Mouse (Mus musculus) midbrain, embryonic 14.5 days (tissue): ENCODE results near the gene Kdelr3. TPM values are rescaled to one million over a fixed set of nuclear protein-coding genes. Genes with fewer than 3 reads are reported as not detected.

Source experiments
- ATAC-seq: fragments of 200-750 bp; cut with Nextera tagmentation; 2 replicates; pipeline ENCODE4 v1.8.0; 2017; ENCODE audit warnings: moderate number of reproducible peaks, moderate library complexity; ENCODE audit not compliant: low FRiP score, low TSS enrichment
- DNase-seq: peaks from one replicate; pipeline ENCODE4 v3.0.0-alpha.2; 2015
- H3K27ac ChIP-seq: fragments of 300-500 bp; sonication (generic); replicated peaks from 2 replicates; pipeline ENCODE4 v1.5.1; 2014; ENCODE audit warnings: mild to moderate bottlenecking, low read depth, low read length, moderate library complexity
- H3K27me3 ChIP-seq: fragments of 300-500 bp; sonication (generic); 2 replicates; pipeline ENCODE4 v1.6.1; 2014; ENCODE audit warnings: low read length, control low read depth, mixed read lengths; ENCODE audit not compliant: control insufficient read depth, insufficient read depth
- H3K36me3 ChIP-seq: fragments of 300-500 bp; sonication (generic); 2 replicates; pipeline ENCODE4 v1.6.1; 2014; ENCODE audit warnings: low read length, control low read depth; ENCODE audit not compliant: control insufficient read depth, insufficient read depth
- H3K4me1 ChIP-seq: fragments of 300-500 bp; sonication (generic); 2 replicates; pipeline ENCODE4 v1.6.1; 2014; ENCODE audit warnings: mild to moderate bottlenecking, antibody characterized with exemption, low read length, control low read depth; ENCODE audit not compliant: control insufficient read depth, insufficient read depth
- H3K4me2 ChIP-seq: fragments of 300-500 bp; sonication (generic); 2 replicates; pipeline ENCODE4 v1.6.1; 2014; ENCODE audit warnings: mild to moderate bottlenecking, low read length, moderate library complexity
- H3K4me3 ChIP-seq: fragments of 300-500 bp; sonication (generic); replicated peaks from 2 replicates; pipeline ENCODE4 v1.5.1; 2014; ENCODE audit warnings: low read depth, low read length
- H3K9ac ChIP-seq: fragments of 300-500 bp; sonication (generic); replicated peaks from 2 replicates; pipeline ENCODE4 v1.6.1; 2014; ENCODE audit warnings: mild to moderate bottlenecking, low read length, moderate library complexity
- H3K9me3 ChIP-seq: fragments of 300-500 bp; sonication (generic); 2 replicates; pipeline ENCODE4 v1.6.1; 2016; ENCODE audit warnings: low read length, control low read depth, mixed read lengths; ENCODE audit not compliant: control insufficient read depth
- WGBS: fragments of 180-500 bp; shearing (Covaris S2); extraction: QIAGEN DNeasy Blood & Tissue Kit; methylation state at CpG from one replicate; pipeline ENCODE4 v1.1.7; 2014; 5-methylcytosine and 5-hydroxymethylcytosine counted together
- microRNA-seq: library from miRNA; unstranded; fragments of <30 nt; microRNA quantifications from one replicate; pipeline ENCODE4, GENCODE M21; 2016
- polyA plus RNA-seq: library from polyadenylated mRNA; unstranded; fragments of >200 nt; fragmentation: Nextera tagmentation; extraction: Ambion mirVana; gene quantifications from 2 replicates; pipeline ENCODE4 v1.2.1, GENCODE M21; 2014

Gene Kdelr3
- polyA plus RNA-seq, 1 experiment from 2014 or later = 7.1 TPM

DNA sequence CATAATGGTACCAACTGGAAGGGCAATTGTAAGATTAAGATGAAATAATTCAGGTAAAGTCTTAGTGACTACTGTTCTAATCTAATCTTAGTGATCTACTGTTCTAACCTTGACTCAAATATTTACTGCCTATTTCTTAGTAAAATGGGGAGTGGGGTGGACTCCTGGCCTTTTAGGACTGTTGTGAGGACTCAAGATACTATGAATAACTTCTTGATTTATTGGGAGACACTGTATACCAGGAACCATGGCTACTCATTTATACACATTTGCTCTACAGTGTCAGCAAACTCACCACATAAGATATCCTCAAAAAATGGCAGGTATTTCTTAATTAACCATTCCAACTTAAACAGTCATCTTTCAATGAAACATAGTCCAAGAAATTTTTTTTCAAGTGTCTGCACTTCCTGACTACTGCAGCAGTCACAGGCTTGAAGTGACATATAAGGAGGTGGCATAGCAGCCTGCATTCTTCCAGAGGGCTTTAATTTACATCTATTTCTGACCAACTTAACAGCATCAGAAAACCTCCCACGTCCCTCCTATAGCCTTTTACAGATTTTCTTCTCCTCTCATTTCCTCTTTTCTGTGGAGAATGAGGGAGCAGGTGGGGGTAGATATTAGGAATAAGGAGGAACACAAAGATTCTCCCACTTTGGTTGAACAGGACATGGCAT, 59.5 kb downstream of the Kdelr3 start:
- H3K27me3 ChIP-seq = no peaks in the 10 kb centered on the region
- DNase-seq (no peak), ATAC-seq (no peak)
- no peak overlapping the region for H3K27ac ChIP-seq
- H3K9ac ChIP-seq = no peak overlapping the region
- H3K4me2 ChIP-seq = no peak overlapping the region
- no peaks in the 10 kb centered on the region for H3K36me3 ChIP-seq
- 79% methylated on average over 1 of the region's 1 CpGs for WGBS
- no peaks in the 10 kb centered on the region for H3K9me3 ChIP-seq
- H3K4me1 ChIP-seq = no peaks in the 10 kb centered on the region
- no peak overlapping the region for H3K4me3 ChIP-seq

GRCm38 (mm10) chr15:79576947-79577346, 60.7 kb downstream of the Kdelr3 start:
- no peaks in the 10 kb centered on the region for H3K9me3 ChIP-seq
- ATAC-seq (no peak), DNase-seq (no peak)
- H3K4me1 ChIP-seq = no peaks in the 10 kb centered on the region
- no peaks in the 10 kb centered on the region for H3K36me3 ChIP-seq
- H3K27me3 ChIP-seq = no peaks in the 10 kb centered on the region
- H3K27ac ChIP-seq = no peak overlapping the region
- no peak overlapping the region for H3K4me3 ChIP-seq
- 93% methylated on average over 2 of the region's 2 CpGs for WGBS
- no peak overlapping the region for H3K4me2 ChIP-seq
- H3K9ac ChIP-seq = no peak overlapping the region

Small RNA genes within 50 kb of the gene (microRNA-seq; reads per million reads assigned to microRNA genes)
- not detected for gene Gm44302

Other genes with a start within 250 kb of the Kdelr3 start
- 1.9 and 2.0 TPM in 2 replicates for gene Baiap2l2, start 230.9 kb upstream of the Kdelr3 start, polyA plus RNA-seq
- gene Pla2g6, start 188.0 kb upstream of the Kdelr3 start, polyA plus RNA-seq = 26.0 and 28.2 TPM in 2 replicates
- gene Maff, start 169.8 kb upstream of the Kdelr3 start, polyA plus RNA-seq = 1.0 and 1.2 TPM in 2 replicates
- 32.2 and 36.6 TPM in 2 replicates for gene Tmem184b, start 112.8 kb upstream of the Kdelr3 start, polyA plus RNA-seq
- 225 and 226 TPM in 2 replicates for gene Csnk1e, start 60.8 kb upstream of the Kdelr3 start, polyA plus RNA-seq
- gene Kcnj4, start 11.2 kb upstream of the Kdelr3 start, polyA plus RNA-seq = 0.23 TPM in 1 of 2 replicates, not detected in the other
- gene Ddx17, start 30.3 kb downstream of the Kdelr3 start, polyA plus RNA-seq = 115 and 137 TPM in 2 replicates
- 0.38 and 0.75 TPM in 2 replicates for gene Dmc1, start 88.7 kb downstream of the Kdelr3 start, polyA plus RNA-seq
- 6.9 TPM in 2 replicates for gene Fam227a, start 142.5 kb downstream of the Kdelr3 start, polyA plus RNA-seq
- gene Cby1, start 142.8 kb downstream of the Kdelr3 start, polyA plus RNA-seq = 84.2 and 89.7 TPM in 2 replicates
- 237 and 259 TPM in 2 replicates for gene Tomm22, start 154.4 kb downstream of the Kdelr3 start, polyA plus RNA-seq
- 16.2 and 23.9 TPM in 2 replicates for gene Josd1, start 171.5 kb downstream of the Kdelr3 start, polyA plus RNA-seq
- gene Gtpbp1, start 174.4 kb downstream of the Kdelr3 start, polyA plus RNA-seq = 42.5 and 49.5 TPM in 2 replicates
- 7.2 and 7.8 TPM in 2 replicates for gene Sun2, start 226.1 kb downstream of the Kdelr3 start, polyA plus RNA-seq